Mouse (Mus musculus): ENCODE measurements around the gene Slc35b3.

Slc35b3 gene

GRCm38 (mm10) chr13:38960063-38961050, at the start of gene Slc35b3:
Gene Slc35b3, minus strand, starts transcription at chr13:38960875.
- peak; percentile 87 for DNase-seq

- no peak for DNase-seq
Observed at GRCm38 (mm10) chr13:39010280-39010679, 49.6 kb upstream of the Slc35b3 start.

GRCm38 (mm10) chr13:39003101-39003762, 42.6 kb upstream of the Slc35b3 start:
- no peak for DNase-seq

- DNase-seq: no peak
Observed at GRCm38 (mm10) chr13:39002424-39002823, 41.7 kb upstream of the Slc35b3 start.

GRCm38 (mm10) chr13:39001434-39001833, 40.8 kb upstream of the Slc35b3 start:
- no peak for DNase-seq

- no peak for DNase-seq
Observed at GRCm38 (mm10) chr13:38998958-38999357, 38.3 kb upstream of the Slc35b3 start.

GRCm38 (mm10) chr13:38992529-38992928, 31.9 kb upstream of the Slc35b3 start:
- peak; percentile 31 for DNase-seq

GRCm38 (mm10) chr13:38983751-38984150, 23.1 kb upstream of the Slc35b3 start:
- no peak for DNase-seq

GRCm38 (mm10) chr13:38980900-38981299, 20.2 kb upstream of the Slc35b3 start:
- DNase-seq: no peak

GRCm38 (mm10) chr13:38976978-38977377, 16.3 kb upstream of the Slc35b3 start:
- DNase-seq: no peak

- no peak for DNase-seq
Observed at GRCm38 (mm10) chr13:38975853-38976252, 15.2 kb upstream of the Slc35b3 start.

- DNase-seq: no peak
Observed at GRCm38 (mm10) chr13:38972602-38973001, 11.9 kb upstream of the Slc35b3 start.

- DNase-seq: no peak
Observed at GRCm38 (mm10) chr13:38971047-38971446, 10.4 kb upstream of the Slc35b3 start.

- DNase-seq: no peak
Observed at GRCm38 (mm10) chr13:38967518-38967917, 6.8 kb upstream of the Slc35b3 start.

- no peak for DNase-seq
Observed at GRCm38 (mm10) chr13:38966922-38967448, 6.3 kb upstream of the Slc35b3 start.

GRCm38 (mm10) chr13:38962771-38963170, 2.1 kb upstream of the Slc35b3 start:
- DNase-seq: no peak

GRCm38 (mm10) chr13:38958037-38958436, 2.6 kb downstream of the Slc35b3 start:
- DNase-seq: no peak

GRCm38 (mm10) chr13:38946296-38947012, 14.2 kb downstream of the Slc35b3 start:
- DNase-seq: no peak

GRCm38 (mm10) chr13:38945767-38946166, 14.9 kb downstream of the Slc35b3 start:
- DNase-seq: no peak

- no peak for DNase-seq
Observed at GRCm38 (mm10) chr13:38944951-38945350, 15.7 kb downstream of the Slc35b3 start.

- DNase-seq: no peak
Observed at GRCm38 (mm10) chr13:38941786-38942185, 18.9 kb downstream of the Slc35b3 start.

- DNase-seq: no peak
Observed at GRCm38 (mm10) chr13:38941280-38941679, 19.4 kb downstream of the Slc35b3 start.

- DNase-seq: no peak
Observed at GRCm38 (mm10) chr13:38938433-38938832, 22.2 kb downstream of the Slc35b3 start.
